Mouse (Mus musculus): Measurements from ENCODE around the gene Nup210l.

- no peak for TF ChIP-seq MAX (IDR thresholded peaks at IDR 0.05; ENCODE audit: low read depth)
- TF ChIP-seq TCF12 (IDR thresholded peaks at IDR 0.05; ENCODE audit: insufficient read depth, poor library complexity, severe bottlenecking) = no peak
- no peak for TF ChIP-seq POLR2A (IDR thresholded peaks at IDR 0.05; ENCODE audit: insufficient read length, low read depth)
Measured at GRCm38 (mm10) chr3:90215825-90216380, 112.0 kb downstream of the Nup210l start.

All from myocyte (in vitro differentiated cells).